Mouse (Mus musculus) lung, postnatal 10 days (tissue): ENCODE data around the gene Serpinb9g.
"Not testable (repeated sequence)": the region's sequence is repeated elsewhere in the genome, so short reads cannot be mapped to it uniquely, and the experiment has no call there.

Experiments used
- DNase-seq: peaks from one replicate; pipeline ENCODE4 v3.0.0; 2021

Serpinb9g gene

GRCm38 (mm10) chr13:33484490-33484889 is at the start of gene Serpinb9g:
Serpinb9g (plus strand) TSS chr13:33484790.
- not testable (repeated sequence) for DNase-seq

GRCm38 (mm10) chr13:33483872-33484271 is 718 bp upstream of the Serpinb9g start:
- not testable (repeated sequence) for DNase-seq

- DNase-seq: no peak
Observed at GRCm38 (mm10) chr13:33524629-33525028, 40.0 kb downstream of the Serpinb9g start.

GRCm38 (mm10) chr13:33532814-33533213 is 48.2 kb downstream of the Serpinb9g start:
- no peak for DNase-seq
